Mouse (Mus musculus) gonadal fat pad, adult 2 months (tissue): ENCODE measurements around the gene Mark2. TPM values are rescaled to one million over a fixed set of nuclear protein-coding genes. Genes with fewer than 3 reads are reported as not detected.

Source experiments
- DNase-seq: peaks from one replicate; pipeline ENCODE4 v3.0.0-alpha.2; 2012; ENCODE audit warnings: low read depth
- polyA plus RNA-seq: library from polyadenylated mRNA; depleted of rRNA; stranded (reverse); fragments of >200 nt; gene quantifications from 2 replicates; pipeline ENCODE4 v1.2.3, GENCODE M21; 2012

Gene Mark2
- polyA plus RNA-seq, 1 experiment = 50.9 TPM

DNA sequence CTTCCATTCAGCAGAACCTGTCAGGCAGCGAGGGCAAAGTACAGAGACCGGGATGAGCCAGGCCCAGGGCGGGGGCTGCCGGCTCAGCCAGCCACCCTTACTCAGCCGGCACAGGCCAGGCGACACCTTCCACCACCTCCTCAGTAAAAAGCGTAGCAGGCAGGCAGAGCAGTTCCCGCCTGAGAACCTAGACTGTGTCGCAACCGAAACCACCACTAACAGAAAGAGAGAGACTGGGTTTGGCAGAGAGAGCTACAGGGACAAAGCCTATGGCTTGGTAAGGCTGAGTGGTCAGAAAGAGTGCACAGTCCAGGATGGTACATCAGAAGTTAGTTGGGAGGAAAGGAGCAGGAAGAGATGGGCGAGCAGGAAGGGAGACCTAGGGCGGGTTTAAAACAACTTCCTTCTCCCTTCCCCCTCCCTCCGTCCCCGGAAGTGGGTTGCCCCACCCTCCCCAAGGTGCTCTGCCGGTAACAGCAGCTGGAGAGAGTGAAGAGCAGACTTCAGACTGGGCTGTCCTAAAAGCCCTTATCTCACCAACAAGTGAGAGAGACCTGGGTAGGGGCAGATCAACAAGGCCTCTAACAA lies 46.5 kb downstream of the Mark2 start:
- no peak for DNase-seq

DNA sequence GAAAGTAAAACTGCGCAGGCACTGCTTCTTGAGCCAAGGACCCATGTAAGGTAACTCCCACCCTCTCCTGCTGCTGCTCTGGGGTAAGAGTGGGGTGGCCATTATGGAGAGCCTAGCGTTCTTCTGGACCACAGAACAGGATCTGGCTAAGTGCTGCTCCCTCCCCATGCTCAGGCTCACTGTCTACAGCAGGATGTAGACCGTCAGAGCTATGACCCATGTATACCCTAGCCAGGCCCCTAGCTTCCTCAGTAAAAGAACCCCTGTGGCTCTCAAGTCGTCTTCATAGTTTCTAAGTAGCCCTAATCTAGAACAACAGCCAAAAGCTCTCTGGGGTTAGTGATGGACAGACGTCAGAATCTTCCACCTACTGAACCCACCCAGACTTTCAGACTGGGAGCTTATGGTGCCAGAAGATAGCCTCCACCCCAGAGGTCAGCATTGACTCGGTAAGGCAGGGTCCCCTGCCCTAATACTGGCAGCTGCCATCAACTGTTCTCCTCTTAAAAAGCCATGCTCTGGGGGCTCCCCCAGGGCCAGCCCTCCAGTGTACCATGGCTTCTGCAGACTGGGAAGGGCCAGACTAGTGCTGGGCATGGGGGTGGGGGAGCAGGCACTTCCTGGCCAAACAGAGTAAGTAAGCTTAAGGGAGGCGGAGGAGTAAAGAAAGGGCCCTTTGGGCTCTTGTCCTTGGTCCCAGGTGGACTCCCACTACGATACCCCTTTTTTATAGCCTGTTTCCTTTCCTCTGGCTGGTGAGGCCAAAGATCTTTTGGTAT lies 47.4 kb downstream of the Mark2 start:
- DNase-seq = no peak

DNA sequence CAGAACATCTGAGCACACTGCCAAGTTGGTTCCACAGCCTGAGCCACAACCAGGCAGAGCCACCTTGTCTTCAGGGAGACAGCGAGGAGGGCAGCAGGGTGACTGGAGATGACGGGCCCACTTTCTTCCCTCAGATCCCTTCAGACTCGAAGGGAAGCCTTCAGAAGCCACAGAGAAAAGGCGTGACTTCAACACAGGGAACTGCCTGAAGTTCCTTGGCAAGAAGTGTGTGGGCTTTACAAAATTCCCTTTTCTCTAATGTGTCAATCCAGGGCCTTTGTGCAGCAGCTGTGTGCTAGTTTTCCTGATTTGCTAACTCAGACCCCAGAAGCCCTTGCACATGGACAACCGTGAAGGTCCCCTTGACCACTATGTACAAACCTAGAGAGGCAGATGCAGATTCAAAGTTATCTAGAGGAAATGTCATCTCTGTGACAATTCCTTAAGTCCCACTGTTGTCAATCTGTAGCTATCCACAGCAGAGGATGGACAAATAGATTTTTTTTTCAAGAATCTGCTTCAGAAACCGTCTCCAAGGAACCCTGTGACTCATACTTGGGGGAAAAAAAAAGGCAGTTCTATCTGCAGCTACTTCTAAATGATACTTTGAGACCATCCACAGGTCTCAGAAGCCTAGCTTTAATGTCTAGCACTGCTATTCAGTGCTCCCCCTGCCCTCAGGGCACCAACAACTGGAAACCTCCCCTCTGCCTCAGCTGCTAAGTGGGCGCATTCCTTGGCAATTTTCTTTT lies 49.5 kb downstream of the Mark2 start:
- DNase-seq = no peak

DNA sequence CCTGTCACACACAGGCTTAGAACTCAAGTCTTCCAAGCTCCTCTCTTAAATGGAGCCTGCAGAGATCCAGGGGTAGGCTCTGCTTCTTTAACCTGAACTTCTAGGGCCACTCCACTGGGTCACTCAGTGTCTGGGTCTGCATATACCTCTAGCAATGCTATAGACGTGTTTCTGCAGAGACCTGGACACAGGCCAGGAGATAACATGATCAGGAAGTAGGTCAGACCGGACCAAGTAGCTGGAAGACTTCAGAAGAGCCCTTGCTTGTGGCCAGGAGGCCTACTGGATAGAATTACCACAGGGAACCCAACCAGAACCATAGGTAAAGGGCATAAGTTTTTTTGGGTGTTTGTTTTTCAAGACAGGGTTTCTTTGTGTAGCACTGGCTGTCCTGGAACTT lies 51.9 kb downstream of the Mark2 start:
- DNase-seq = no peak

DNA sequence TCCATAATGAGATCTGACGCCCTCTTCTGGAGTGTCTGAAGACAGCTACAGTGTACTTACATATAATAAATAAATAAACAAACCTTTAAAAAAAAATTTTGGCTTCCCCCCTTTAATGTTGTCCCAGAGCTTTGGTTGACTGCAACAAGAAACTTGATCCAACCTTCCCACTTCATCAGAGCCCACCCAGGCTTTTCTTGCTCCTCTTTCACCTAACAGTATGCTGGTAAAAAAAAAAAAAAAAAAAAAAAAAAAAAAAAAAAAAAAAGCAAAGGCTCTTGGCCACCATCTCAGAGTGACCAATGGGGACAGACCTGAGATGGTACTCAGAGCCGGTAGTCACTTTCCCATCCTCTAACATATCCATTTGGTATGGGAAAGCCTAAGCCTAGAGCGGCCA lies 53.4 kb downstream of the Mark2 start:
- no peak for DNase-seq

GRCm38 (mm10) chr19:7286563-7287315 lies 54.9 kb downstream of the Mark2 start:
- DNase-seq = no peak

- DNase-seq = no peak
These were observed 60.9 kb downstream of the Mark2 start for GRCm38 (mm10) chr19:7280557-7281330.

DNA sequence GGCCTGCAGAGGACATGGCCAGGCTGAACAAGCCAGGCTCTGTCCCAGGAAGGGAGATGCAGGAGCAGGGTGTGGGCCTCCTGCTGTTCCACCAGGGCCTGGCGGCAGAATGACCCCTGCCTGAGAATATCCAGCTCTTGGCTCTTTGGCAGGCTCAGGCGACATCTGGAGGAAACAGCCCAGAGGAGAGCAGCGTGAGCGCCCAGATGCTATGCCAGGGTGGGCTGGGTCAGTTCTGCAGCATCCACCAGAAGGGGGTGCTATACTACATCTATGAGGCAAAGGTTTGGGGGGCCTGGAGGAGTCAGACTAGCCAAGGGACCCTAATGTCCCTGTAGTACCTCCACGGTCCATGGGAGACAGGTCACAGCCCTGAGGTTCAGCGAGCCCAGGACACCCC lies 62.5 kb downstream of the Mark2 start:
- no peak for DNase-seq

DNA sequence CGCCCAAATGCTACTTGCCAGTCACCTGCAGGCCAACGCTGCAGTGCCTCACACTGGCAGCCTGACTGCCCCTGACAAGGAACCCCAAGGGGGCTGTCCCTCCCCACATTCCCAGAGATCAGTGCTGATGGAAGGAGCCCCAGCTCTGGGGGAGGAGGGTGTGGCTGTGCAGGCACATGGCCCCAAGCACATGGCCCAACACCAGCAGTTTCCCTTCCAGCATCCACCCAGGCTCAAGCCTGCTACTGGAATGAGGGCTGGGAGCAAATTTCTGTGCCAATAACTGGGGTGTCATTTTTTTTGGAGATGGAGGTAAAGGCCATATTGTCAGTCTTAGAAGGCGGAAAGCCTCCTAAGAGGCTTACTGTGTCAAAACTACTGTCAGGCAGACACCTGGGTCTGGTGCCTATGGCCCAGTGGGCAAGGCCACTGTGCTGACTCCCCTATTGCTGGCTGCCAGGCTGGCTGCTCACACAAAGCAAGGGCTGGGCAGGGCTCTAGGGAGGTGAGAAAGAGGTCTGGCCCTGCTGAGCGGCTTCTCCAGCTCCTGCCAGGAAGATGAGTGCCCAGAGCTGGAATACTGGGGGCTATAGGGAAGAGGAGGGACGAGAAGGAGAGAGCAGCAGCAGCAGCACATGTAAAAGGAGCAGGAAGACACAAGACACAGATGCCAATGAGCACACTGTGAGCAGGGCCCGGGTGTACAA lies 63.3 kb downstream of the Mark2 start:
- DNase-seq = no peak

DNA sequence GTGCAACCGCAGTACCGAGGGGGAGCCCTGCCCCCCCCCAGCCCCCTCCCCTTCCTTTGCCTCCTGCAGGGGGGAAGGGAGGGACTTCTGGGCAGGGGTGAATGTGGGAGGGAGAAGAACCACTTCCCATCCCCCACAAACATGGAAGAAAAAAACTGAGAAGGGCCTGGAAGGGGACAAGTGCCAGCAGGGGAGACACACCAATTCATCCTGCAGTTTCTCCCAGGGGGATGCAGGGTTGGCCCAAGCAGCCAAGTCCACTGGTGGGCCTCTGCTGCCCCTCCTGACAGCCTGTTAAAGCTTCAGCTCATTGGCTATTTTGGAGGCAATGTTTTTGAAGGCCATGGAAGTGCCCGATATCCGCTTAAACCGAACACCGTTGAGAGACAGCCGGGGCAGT lies 64.9 kb downstream of the Mark2 start:
- DNase-seq = no peak

DNA sequence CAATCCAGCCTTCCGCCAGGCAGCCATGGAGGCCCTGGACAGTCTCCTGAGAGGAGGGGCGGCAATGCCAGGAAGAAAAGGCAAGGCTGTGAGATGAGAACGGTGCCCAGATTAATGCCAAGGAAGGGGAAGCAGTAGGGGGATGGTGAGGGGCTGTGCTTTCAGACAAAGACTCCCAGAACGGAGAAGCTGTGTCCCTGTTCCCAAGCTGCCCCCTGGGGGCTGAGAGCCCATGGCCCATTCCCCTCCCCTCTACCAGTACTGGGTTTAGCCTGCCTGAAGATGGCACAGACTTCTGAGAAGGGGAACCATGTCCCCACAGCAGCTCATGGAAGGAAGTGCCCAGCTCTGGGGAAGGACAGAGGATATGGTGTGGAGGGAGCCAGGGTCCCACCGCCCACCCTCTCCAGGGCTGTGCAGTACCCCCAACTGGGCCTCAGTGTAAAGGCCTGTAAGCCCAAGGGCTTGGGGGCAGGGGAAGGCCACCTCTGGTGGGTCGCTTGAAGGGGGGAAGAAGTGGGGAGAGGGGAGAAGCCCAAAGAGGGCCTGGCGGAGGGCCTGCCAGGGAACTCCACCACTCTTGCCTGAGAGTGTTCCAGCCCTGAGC lies 65.5 kb downstream of the Mark2 start:
- DNase-seq = no peak

DNA sequence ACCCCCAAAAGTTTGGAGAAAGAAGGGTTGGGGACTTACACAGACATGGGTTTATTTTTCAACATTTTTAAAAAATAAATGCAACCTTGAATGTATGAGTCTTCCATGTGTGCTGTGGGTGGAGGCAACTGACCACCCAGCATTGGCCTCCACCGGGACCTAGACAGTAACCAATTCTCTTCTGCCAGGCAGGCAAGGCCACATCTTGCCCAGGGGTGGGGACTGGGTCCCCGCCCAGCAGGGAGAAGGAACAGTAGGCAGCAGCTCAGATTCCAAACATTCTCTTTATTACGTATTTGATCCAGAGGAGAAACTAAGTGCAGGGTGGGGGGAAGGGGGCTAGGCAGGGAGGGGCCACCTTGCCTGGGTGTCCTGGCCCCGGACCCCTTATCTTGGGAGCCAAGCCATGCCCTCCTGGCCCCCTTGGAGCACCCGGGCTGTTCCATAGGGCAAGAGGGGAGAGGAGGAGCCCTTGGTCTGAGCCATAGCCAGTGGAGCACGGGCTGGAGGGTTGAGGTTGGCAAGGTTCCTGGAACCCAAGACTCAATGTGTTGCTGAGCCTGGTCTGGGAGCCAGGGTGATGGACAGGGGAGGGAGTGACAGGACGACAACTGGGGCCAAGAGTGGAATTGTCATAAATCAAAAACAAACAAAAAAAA lies 66.4 kb downstream of the Mark2 start:
- no peak for DNase-seq

DNA sequence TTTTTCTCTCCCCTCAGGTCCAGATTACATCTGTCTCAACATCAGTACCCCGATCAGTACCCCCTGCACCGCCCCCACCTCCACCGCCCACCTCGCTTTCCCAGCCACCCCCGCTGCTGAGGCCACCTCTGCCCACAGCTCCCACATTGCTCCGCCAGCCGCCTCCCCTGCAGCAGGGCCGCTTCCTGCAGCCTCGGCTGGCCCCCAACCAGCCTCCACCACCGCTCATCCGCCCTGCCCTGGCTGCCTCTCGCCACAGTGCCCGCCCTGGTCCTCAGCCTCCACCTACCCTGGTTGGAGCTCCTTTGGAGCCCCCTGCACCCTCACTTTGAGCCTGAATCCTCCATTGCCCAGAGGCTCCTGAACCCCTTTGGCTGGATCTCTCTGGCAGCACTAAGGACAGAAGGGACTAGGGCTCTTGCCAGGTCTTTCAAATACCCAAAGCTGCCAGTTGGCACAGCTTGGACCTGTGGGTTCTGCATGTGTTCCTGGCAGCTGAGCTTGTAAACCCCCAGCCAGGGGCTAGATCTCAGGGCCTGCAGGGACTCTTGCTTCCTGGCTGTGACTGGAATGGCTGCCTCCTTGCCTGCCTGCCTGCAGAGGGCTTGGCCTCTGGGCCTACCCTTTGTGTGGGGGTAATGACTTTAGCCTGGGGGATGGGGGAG lies 67.2 kb downstream of the Mark2 start:
- no peak for DNase-seq

GRCm38 (mm10) chr19:7273486-7273885 lies 68.2 kb downstream of the Mark2 start:
- DNase-seq = no peak

- DNase-seq = no peak
These were observed 72.2 kb downstream of the Mark2 start for GRCm38 (mm10) chr19:7269290-7270044.

DNA sequence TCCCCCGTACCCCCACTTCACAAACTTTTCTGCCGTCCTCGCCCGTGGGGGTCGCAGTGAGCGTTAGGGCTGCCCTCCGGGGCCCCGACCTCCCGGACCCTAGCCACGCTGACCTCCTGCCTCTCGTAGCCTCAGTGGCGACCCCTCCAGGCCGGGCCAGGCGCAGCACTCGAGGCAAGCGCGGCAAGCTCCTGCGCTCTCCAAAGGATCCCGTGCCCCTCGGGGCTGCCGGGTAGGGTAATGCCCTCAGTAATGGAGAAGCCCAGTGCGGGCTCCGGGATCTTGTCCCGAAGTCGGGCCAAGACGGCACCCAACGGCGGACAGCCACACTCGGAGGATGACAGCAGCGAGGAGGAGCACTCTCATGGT lies 73.0 kb downstream of the Mark2 start:
- no peak for DNase-seq

DNA sequence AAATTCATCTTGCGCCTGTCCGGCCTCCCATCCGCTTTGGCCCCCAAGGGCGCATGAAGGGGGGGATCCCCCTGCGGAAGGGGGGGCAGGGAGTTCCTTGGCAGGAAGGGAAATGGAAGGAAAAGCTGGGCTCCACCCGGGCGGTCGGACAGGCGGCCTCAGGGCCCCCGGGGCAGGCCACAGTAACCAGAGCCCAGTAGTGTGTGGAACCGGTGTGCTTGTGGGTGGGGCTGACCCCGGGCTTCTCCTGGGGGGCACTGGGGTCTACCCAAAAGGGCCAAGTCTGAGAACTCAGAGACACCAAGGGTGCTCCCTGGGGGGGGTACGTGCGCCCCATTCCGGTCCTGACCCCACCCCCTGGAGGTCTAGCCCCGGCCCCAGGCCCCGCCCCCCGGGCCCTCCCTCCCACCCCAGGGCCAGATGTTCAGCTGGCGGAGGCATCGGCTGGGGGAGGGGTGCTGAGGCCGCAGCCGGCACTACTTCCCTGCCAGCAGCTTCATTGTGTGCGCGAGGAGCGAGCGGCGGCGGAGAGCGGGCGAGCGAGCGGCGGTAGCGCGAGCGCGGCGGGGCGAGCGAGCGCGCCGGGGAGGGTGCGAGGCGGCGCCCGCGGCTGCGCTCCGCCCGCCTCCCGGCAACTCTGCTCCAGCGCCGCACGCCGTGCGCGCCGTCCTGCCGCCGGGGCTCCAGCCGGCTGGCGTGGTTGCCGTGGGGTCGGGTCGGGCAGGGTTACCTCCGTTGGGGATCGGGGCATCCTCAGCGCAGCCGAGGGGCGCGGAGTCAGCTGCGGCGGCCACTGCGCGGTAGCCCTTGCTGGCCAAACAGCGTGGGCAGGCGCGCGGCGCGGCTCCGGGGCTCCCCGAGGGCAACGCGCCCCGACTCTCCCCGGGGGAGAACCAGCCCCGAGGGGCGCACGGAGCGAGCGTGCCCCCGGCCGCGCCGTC lies 73.6 kb downstream of the Mark2 start:
- DNase-seq = no peak
